Mouse (Mus musculus) 416B (cell line): Measurements from ENCODE around the gene Cd200r3.
A peak's percentile ranks its signal among the peaks of the same experiment; 100 is the strongest.

ENCODE experiments used
- DNase-seq: peaks from one replicate; pipeline ENCODE4 v3.0.0; 2011; ENCODE audit warnings: low read depth

Gene Cd200r3

GRCm38 (mm10) chr16:44988667-44989357 lies 45.3 kb downstream of the Cd200r3 start:
- peak; percentile 67 for DNase-seq

- DNase-seq, result no peak
Measured at GRCm38 (mm10) chr16:44993319-44994019, 50.0 kb downstream of the Cd200r3 start.

GRCm38 (mm10) chr16:44994206-44994953 lies 50.9 kb downstream of the Cd200r3 start:
- no peak for DNase-seq

GRCm38 (mm10) chr16:44995111-44995510 lies 51.6 kb downstream of the Cd200r3 start:
- peak; percentile 50 for DNase-seq

GRCm38 (mm10) chr16:44996701-44997100 lies 53.2 kb downstream of the Cd200r3 start:
- no peak for DNase-seq

- DNase-seq, result peak; percentile 57
Measured at GRCm38 (mm10) chr16:44999537-44999936, 56.1 kb downstream of the Cd200r3 start.

- DNase-seq, result no peak
Measured at GRCm38 (mm10) chr16:45004443-45004842, 61.0 kb downstream of the Cd200r3 start.

- no peak for DNase-seq
Measured at GRCm38 (mm10) chr16:45005280-45005679, 61.8 kb downstream of the Cd200r3 start.

- no peak for DNase-seq
Measured at GRCm38 (mm10) chr16:45006971-45007370, 63.5 kb downstream of the Cd200r3 start.

- DNase-seq, result no peak
Measured at GRCm38 (mm10) chr16:45007807-45008206, 64.3 kb downstream of the Cd200r3 start.

- DNase-seq, result no peak
Measured at GRCm38 (mm10) chr16:45009634-45010033, 66.2 kb downstream of the Cd200r3 start.

- DNase-seq, result no peak
Measured at GRCm38 (mm10) chr16:45015591-45015990, 72.1 kb downstream of the Cd200r3 start.

- DNase-seq, result peak; percentile 85
Measured at GRCm38 (mm10) chr16:45016488-45016887, 73.0 kb downstream of the Cd200r3 start.

- peak; percentile 92 for DNase-seq
Measured at GRCm38 (mm10) chr16:45018868-45019267, 75.4 kb downstream of the Cd200r3 start.

- no peak for DNase-seq
Measured at GRCm38 (mm10) chr16:45020055-45020454, 76.6 kb downstream of the Cd200r3 start.

- no peak for DNase-seq
Measured at GRCm38 (mm10) chr16:45020669-45021309, 77.3 kb downstream of the Cd200r3 start.

GRCm38 (mm10) chr16:45021443-45021842 lies 78.0 kb downstream of the Cd200r3 start:
- DNase-seq, result peak; percentile 87

GRCm38 (mm10) chr16:45023904-45024303 lies 80.4 kb downstream of the Cd200r3 start:
- peak; percentile 89 for DNase-seq

GRCm38 (mm10) chr16:45025321-45025720 lies 81.8 kb downstream of the Cd200r3 start:
- peak; percentile 100 for DNase-seq

- DNase-seq, result peak; percentile 61
Measured at GRCm38 (mm10) chr16:45029080-45029479, 85.6 kb downstream of the Cd200r3 start.

GRCm38 (mm10) chr16:45029493-45029892 lies 86.0 kb downstream of the Cd200r3 start:
- DNase-seq, result peak; percentile 92

- peak; percentile 87 for DNase-seq
Measured at GRCm38 (mm10) chr16:45030127-45030526, 86.6 kb downstream of the Cd200r3 start.
